Mouse (Mus musculus) kidney, postnatal 0 days (tissue): ENCODE data around the gene Pax7. TPM values are rescaled to one million over a fixed set of nuclear protein-coding genes. Genes with fewer than 3 reads are reported as not detected.
A peak's percentile ranks its signal among the peaks of the same experiment; 100 is the strongest.

Experiments used
- ATAC-seq: fragments of 200-750 bp; cut with Nextera tagmentation; replicated peaks from 2 replicates; pipeline ENCODE4 v1.8.0; 2017; ENCODE audit warnings: low read depth, moderate number of reproducible peaks, moderate TSS enrichment, moderate library complexity; ENCODE audit not compliant: low FRiP score
- DNase-seq: peaks from one replicate; pipeline ENCODE4 v3.0.0-alpha.2; 2016; ENCODE audit warnings: low spot score
- H3K27ac ChIP-seq: fragments of 300-500 bp; sonication (generic); 2 replicates; pipeline ENCODE4 v1.5.1; 2014; ENCODE audit warnings: mild to moderate bottlenecking
- H3K27me3 ChIP-seq: fragments of 300-500 bp; sonication (generic); 2 replicates; pipeline ENCODE4 v1.6.1; 2014; ENCODE audit warnings: low read length, mixed read lengths; ENCODE audit not compliant: insufficient read depth
- H3K36me3 ChIP-seq: fragments of 300-500 bp; sonication (generic); 2 replicates; pipeline ENCODE4 v1.6.1; 2014; ENCODE audit warnings: low read length, mixed read lengths; ENCODE audit not compliant: insufficient read depth
- H3K4me1 ChIP-seq: fragments of 300-500 bp; sonication (generic); replicated peaks from 2 replicates; pipeline ENCODE4 v1.6.1; 2014; ENCODE audit warnings: antibody characterized with exemption, low read length, mixed read lengths; ENCODE audit not compliant: insufficient read depth
- H3K4me2 ChIP-seq: fragments of 300-500 bp; sonication (generic); 2 replicates; pipeline ENCODE4 v1.6.1; 2014; ENCODE audit warnings: mild to moderate bottlenecking, low read length, moderate library complexity, mixed read lengths
- H3K4me3 ChIP-seq: fragments of 300-500 bp; sonication (generic); replicated peaks from 2 replicates; pipeline ENCODE4 v1.5.1; 2014; ENCODE audit warnings: low read depth, low read length
- H3K9ac ChIP-seq: fragments of 300-500 bp; sonication (generic); 2 replicates; pipeline ENCODE4 v1.6.1; 2014; ENCODE audit warnings: low read depth, low read length
- H3K9me3 ChIP-seq: fragments of 300-500 bp; sonication (generic); replicated peaks from 2 replicates; pipeline ENCODE4 v1.6.1; 2016; ENCODE audit warnings: low read length, inconsistent platforms, mixed read lengths
- CTCF ChIP-seq: IDR thresholded peaks from 2 replicates; pipeline ENCODE4 v1.5.1; 2016; ENCODE audit warnings: antibody characterized with exemption, low read depth, mild to moderate bottlenecking, moderate library complexity
- WGBS: fragments of 180-500 bp; shearing (Covaris S2); extraction: QIAGEN DNeasy Blood & Tissue Kit; methylation state at CpG from one replicate; pipeline ENCODE4 v1.1.7; 2014; 5-methylcytosine and 5-hydroxymethylcytosine counted together
- polyA plus RNA-seq: library from polyadenylated mRNA; unstranded; fragments of >200 nt; fragmentation: Nextera tagmentation; extraction: Ambion mirVana; gene quantifications from 2 replicates; pipeline ENCODE4 v1.2.1, GENCODE M21; 2015

Pax7 gene
- polyA plus RNA-seq, 1 experiment from 2014 or later: not detected

DNA sequence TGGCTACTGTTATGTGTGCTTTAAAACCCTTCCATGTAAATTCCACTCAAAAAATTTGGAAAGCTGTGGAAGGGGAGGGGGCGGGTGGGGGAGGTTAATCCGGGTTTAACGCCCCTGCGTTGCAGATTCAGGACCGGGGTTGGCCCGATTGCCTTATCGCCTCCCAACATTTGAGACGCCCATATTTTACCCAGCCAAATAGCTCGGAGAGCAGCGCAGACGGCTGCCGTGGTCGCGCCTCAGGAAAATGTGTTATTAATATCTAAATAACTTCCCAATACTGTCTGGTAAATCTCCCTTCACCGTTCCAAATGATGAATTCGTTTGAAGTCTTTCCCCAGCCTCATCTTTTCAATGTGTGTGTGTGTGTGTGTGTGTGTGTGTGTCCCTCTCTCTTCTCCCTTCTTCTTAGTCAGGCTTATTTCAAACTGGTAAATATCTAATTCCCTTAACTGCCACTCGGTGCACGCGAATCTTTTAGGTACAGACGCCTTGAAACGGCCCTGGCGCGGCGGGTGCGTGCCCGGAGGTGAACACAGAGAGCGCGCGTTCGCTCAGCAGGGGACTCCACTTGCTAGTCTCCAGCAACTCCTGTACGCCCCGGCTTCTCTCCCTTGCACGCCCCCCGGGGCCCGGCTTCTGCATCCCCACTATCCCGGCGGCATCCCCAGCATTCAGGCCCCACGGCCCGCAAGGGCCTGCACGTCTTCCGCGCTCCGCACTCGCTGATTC lies 10.0 kb downstream of the Pax7 start:
- Histone ChIP-seq H3K4me3 (no peak overlapping the region), H3K9ac (no peak overlapping the region), H3K36me3 (no peaks in the 10 kb centered on the region), H3K4me2 (no peak overlapping the region), H3K27ac (no peak overlapping the region), H3K27me3 (peaks cover 91% of the 10 kb centered on the region), H3K9me3 (no peaks in the 10 kb centered on the region), H3K4me1 (no peaks in the 10 kb centered on the region; the same call in 1 of the 2 replicates)
- no peak for DNase-seq
- WGBS: 1% methylated on average over 42 of the region's 44 CpGs
- no peak for TF ChIP-seq CTCF
- no peak for ATAC-seq

DNA sequence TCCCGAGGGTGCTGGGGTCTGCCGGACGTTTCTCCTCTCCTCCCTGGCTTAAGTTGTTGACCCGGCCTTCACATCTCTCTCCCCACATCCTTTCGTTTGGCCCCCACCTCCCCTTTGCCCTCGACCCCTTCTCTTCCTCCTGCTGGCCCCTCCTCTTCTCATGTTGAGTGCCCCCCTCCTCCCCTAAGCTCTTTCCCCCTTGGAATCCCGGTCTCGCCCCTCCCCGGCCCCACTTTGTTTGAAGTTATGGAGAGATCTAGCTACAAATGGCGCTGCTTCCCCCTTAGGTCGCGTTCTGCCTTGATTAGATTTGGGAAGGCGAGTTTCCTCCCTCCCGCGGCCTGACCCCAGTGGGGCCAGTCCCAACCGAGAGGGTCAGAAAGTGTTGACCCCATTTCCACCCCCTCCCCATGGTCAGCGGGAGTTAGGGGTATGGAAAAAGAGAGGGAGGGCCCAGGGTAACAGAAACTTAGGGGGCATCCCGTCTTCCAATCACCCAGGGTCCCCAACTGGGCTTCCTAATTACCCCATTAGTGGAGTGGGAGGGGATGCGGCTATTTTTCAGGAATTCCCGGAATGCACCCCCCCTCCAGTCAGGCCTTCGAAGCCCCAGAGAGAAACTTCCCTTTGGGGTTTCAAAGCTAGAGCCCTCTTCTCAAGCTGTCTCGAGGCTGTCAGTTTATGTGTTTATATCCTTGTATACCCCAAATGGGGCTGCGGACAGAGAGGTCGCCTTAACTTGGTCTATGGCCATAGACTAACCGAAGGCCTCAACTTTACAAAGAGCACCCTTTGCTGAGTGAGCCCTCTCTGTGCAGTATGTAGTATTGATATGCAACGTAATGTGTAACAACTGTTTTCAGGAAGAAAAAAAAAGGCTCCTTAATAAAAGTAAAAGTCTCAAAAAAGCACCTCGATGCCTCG lies 10.9 kb downstream of the Pax7 start:
- no peak overlapping the region for H3K4me2 ChIP-seq
- 2% methylated on average over 28 of the region's 28 CpGs for WGBS
- no peak overlapping the region for H3K9ac ChIP-seq
- H3K36me3 ChIP-seq: no peaks in the 10 kb centered on the region
- ATAC-seq: no peak
- H3K27ac ChIP-seq: no peak overlapping the region
- H3K4me3 ChIP-seq: no peak overlapping the region
- no peaks in the 10 kb centered on the region for H3K4me1 ChIP-seq
- DNase-seq: no peak
- H3K27me3 ChIP-seq: peaks cover 84% of the 10 kb centered on the region
- no peak for TF ChIP-seq CTCF
- H3K9me3 ChIP-seq: no peaks in the 10 kb centered on the region

DNA sequence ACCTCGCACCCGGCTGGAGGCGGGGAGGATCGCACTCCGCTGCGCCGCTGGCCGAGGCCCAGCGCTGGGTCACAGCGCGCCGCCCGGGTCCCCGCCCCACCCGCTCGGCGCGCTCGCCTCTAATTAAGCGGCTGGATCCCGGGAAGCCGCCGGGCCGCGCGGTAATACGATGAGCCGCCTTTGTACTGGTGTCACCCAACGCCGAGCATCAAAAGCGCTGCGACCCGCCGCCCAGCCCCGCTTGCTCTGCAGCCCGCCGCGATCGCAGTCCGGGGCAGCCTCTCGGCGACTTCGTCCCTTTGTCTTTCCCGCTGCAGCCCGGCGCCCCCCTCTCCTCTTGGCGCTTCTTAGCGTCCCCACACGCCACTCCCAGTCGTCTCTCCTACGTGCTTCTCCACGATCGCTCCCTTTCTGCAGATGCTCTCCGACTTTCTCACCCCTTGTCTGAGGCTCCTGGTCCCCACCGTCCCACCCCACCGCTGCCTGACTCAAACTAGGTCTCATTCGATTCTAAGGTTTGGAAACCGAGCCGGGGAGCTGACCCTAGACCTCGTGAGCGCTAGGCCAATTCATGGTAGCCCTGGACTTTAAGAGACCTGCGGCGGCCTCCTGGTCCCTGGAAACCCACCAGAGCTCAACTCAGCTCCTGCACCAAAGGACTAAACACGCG lies 11.7 kb downstream of the Pax7 start:
- Histone ChIP-seq H3K9ac (no peak overlapping the region), H3K27ac (no peak overlapping the region), H3K9me3 (no peaks in the 10 kb centered on the region), H3K36me3 (no peaks in the 10 kb centered on the region), H3K27me3 (peaks cover 84% of the 10 kb centered on the region), H3K4me3 (peak overlapping the region; percentile 13; the same call in 1 of the 2 replicates), H3K4me1 (no peaks in the 10 kb centered on the region), H3K4me2 (peak overlapping the region; percentile 39)
- DNase-seq (no peak), ATAC-seq (no peak)
- under 1% methylated on average over 65 of the region's 65 CpGs for WGBS
- no peak for TF ChIP-seq CTCF

DNA sequence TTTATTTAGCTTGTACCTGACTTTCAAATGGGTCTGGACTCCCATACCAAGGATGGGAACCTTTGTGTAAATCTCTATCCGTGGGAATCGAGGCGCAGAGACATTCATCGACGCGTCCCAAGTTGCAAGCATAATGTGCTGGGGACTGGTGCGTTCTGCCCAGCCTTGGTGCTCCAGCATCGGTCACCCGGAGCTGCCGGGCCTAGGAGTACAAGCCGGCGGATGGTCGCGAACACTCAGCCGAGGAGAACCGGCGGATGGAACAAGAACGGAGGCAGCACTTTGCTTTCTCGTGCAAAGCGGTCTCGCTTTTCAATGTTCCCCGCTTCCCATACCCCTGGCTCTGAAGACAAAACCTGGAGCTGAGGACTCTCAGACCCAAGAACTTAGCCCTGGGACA lies 12.3 kb downstream of the Pax7 start:
- H3K4me2 ChIP-seq: peak overlapping the region; percentile 39; the same call in 1 of the 2 replicates
- ATAC-seq: no peak
- no peaks in the 10 kb centered on the region for H3K9me3 ChIP-seq
- peaks cover 84% of the 10 kb centered on the region for H3K27me3 ChIP-seq
- no peaks in the 10 kb centered on the region for H3K36me3 ChIP-seq
- no peak overlapping the region for H3K27ac ChIP-seq
- H3K4me1 ChIP-seq: no peaks in the 10 kb centered on the region
- peak overlapping the region; percentile 13; the same call in 1 of the 2 replicates for H3K4me3 ChIP-seq
- DNase-seq: no peak
- WGBS: 2% methylated on average over 22 of the region's 22 CpGs
- no peak for TF ChIP-seq CTCF
- H3K9ac ChIP-seq: no peak overlapping the region

DNA sequence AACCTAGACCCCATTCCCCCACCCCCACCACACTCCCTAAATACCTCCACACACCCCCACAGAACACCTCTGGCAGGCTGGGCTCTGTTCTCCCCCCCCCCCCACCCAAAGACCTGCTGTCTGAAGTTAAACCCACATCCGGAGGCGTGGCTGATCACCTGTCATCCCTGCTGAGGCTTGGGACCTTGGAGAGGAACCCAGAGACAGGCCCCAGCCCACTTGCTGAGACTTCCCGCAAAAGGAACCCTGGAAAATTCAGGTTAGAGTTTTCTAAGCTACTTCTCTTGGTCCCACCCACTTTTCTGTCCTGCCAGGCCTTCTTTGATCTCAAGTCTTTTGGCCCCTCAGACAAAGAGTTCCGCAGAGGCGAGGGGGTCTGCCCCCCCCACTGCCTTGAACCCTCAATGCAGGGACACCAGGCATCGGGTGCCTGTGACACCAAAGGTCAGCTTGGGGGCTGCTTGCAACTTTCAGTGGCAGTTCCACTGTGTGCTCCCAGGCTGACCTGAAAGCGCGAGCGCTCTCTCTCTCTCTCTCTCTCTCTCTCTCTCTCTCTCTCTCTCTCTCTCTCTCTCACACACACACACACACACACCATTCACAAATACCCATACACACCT lies 13.8 kb downstream of the Pax7 start:
- Histone ChIP-seq H3K4me1 (no peaks in the 10 kb centered on the region), H3K4me3 (no peak overlapping the region), H3K27ac (no peak overlapping the region), H3K36me3 (no peaks in the 10 kb centered on the region), H3K27me3 (peaks cover 75% of the 10 kb centered on the region), H3K9me3 (no peaks in the 10 kb centered on the region), H3K9ac (no peak overlapping the region), H3K4me2 (no peak overlapping the region)
- TF ChIP-seq CTCF: no peak
- ATAC-seq (no peak), DNase-seq (no peak)
- WGBS: 7% methylated on average over 9 of the region's 9 CpGs

DNA sequence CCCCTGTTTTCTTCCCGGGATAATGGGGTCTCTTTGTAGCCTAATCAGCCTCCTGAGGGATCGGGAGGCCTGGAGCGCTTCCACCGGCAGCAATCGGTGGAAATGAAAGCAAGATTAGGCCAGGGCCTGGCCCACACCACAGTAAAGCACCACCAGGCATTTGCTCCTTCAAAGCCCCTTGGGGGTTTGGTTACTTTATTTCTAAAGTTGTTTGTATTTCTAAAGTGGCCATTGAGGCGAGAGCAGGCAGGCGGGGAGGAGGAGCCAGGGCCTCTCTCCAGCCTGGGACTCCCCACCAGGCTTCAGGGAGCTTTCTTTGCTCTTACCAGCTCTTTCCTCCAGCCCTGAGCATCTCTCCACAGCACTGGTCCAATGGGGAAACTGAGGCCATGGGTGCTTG lies 15.2 kb downstream of the Pax7 start:
- WGBS: 11% methylated on average over 7 of the region's 7 CpGs
- Histone ChIP-seq H3K36me3 (no peaks in the 10 kb centered on the region), H3K4me1 (no peaks in the 10 kb centered on the region), H3K9ac (no peak overlapping the region), H3K27me3 (peaks cover 72% of the 10 kb centered on the region), H3K4me3 (no peak overlapping the region), H3K4me2 (no peak overlapping the region), H3K27ac (no peak overlapping the region), H3K9me3 (no peaks in the 10 kb centered on the region)
- DNase-seq (no peak), ATAC-seq (no peak)
- TF ChIP-seq CTCF: no peak
